13 mouse cellular contexts compared by ENCODE assay signal in genomic region chr14:104210719-104211118, GRCm38 (mm10).
DNase-seq lines count a peak whose midpoint lies in the region; ATAC-seq and TF ChIP-seq lines count a peak whose summit lies in the region.
"Had no signal": no experiment of that assay in that cellular context is flagged by ENCODE, and none has a peak within 500 bp of the region (broad histone marks: within the 10 kb centered on the region; RNA-seq: fewer than 3 reads in every experiment).

No protein-coding gene starts in this region.

- peak; percentile 21 for DNase-seq in gastrocnemius, adult 2 months
- DNase-seq in gastrocnemius, postnatal 4 days (ENCODE audit: low spot score in 2 of 2) = no peak
- DNase-seq in limb, embryonic 11.5 days (ENCODE audit: low spot score) = no peak
- DNase-seq in limb, embryonic 10.5 days (ENCODE audit: low spot score) = no peak
- DNase-seq in brain, adult 2 months (ENCODE audit: low read depth, low spot score) = peak; percentile 12
- no peak for DNase-seq in embryonic facial prominence, embryonic 11.5 days (ENCODE audit: low spot score)
- DNase-seq in heart, adult 18-20 months = no peak
- DNase-seq: gastrocnemius, postnatal 10 days had no signal

- no peaks in the 10 kb centered on the region for H3K4me1 ChIP-seq in limb, embryonic 11.5 days (ENCODE audit: control insufficient read depth, insufficient read depth, low read length)
- peaks cover 8% of the 10 kb centered on the region; the same call in 1 of the 2 replicates for H3K4me1 ChIP-seq in limb, embryonic 10.5 days
- no peaks in the 10 kb centered on the region for H3K4me1 ChIP-seq in embryonic facial prominence, embryonic 11.5 days (ENCODE audit: control insufficient read depth, insufficient read depth, low read length)
- H3K4me1 ChIP-seq: heart, embryonic 13.5 days; megakaryocyte, embryonic 14.5 days had no signal

- no peak overlapping the region for H3K4me2 ChIP-seq in limb, embryonic 11.5 days (ENCODE audit: low read depth, severe bottlenecking)
- H3K4me2 ChIP-seq in embryonic facial prominence, embryonic 11.5 days (ENCODE audit: low read depth, low read length) = no peak overlapping the region
- H3K4me2 ChIP-seq: heart, embryonic 13.5 days; hindbrain, embryonic 14.5 days; liver, embryonic 11.5 days had no signal

- peak; percentile 68 for ATAC-seq in limb, embryonic 11.5 days (ENCODE audit: insufficient number of reproducible peaks, low FRiP score, low TSS enrichment, low read depth)
- peak; percentile 80; the same call in 1 of the 2 replicates for ATAC-seq in embryonic facial prominence, embryonic 11.5 days (replicated peaks; ENCODE audit: insufficient number of reproducible peaks, low FRiP score, low TSS enrichment, low read depth)
- no peak for ATAC-seq in monocyte, adult 5-6 weeks (replicated peaks; ENCODE audit: insufficient number of reproducible peaks, low FRiP score, low TSS enrichment, poor library complexity, severe bottlenecking)

- no peak overlapping the region for H3K27ac ChIP-seq in gastrocnemius, adult 2 months
- no peak overlapping the region for H3K27ac ChIP-seq in limb, embryonic 11.5 days (replicated peaks; ENCODE audit: low read depth, low read length)
- no peak overlapping the region for H3K27ac ChIP-seq in limb, embryonic 10.5 days
- no peak overlapping the region for H3K27ac ChIP-seq in embryonic facial prominence, embryonic 11.5 days (replicated peaks; ENCODE audit: low read depth, low read length)
- H3K27ac ChIP-seq: heart, embryonic 13.5 days; hindbrain, embryonic 14.5 days had no signal

- H3K9ac ChIP-seq in limb, embryonic 11.5 days (ENCODE audit: low read length) = no peak overlapping the region
- H3K9ac ChIP-seq in embryonic facial prominence, embryonic 11.5 days (replicated peaks; ENCODE audit: low read length) = no peak overlapping the region
- H3K9ac ChIP-seq: heart, embryonic 13.5 days; hindbrain, embryonic 14.5 days had no signal

- no peaks in the 10 kb centered on the region for H3K9me3 ChIP-seq in limb, embryonic 11.5 days (ENCODE audit: control insufficient read depth, low read length)
- no peaks in the 10 kb centered on the region for H3K9me3 ChIP-seq in limb, embryonic 10.5 days (replicated peaks)
- H3K9me3 ChIP-seq in embryonic facial prominence, embryonic 11.5 days (replicated peaks; ENCODE audit: control insufficient read depth, low read length) = no peaks in the 10 kb centered on the region
- H3K9me3 ChIP-seq: heart, embryonic 13.5 days had no signal

- H3K36me3 ChIP-seq in limb, embryonic 11.5 days (ENCODE audit: control insufficient read depth, insufficient read depth, low read length) = no peaks in the 10 kb centered on the region
- no peaks in the 10 kb centered on the region for H3K36me3 ChIP-seq in limb, embryonic 10.5 days
- H3K36me3 ChIP-seq in embryonic facial prominence, embryonic 11.5 days (replicated peaks; ENCODE audit: control insufficient read depth, insufficient read depth, low read depth, low read length) = no peaks in the 10 kb centered on the region
- H3K36me3 ChIP-seq: heart, embryonic 13.5 days had no signal

- H3K4me3 ChIP-seq in gastrocnemius, adult 2 months = no peak overlapping the region
- no peak overlapping the region for H3K4me3 ChIP-seq in limb, embryonic 11.5 days (ENCODE audit: low read depth, low read length)
- no peak overlapping the region for H3K4me3 ChIP-seq in limb, embryonic 10.5 days
- no peak overlapping the region for H3K4me3 ChIP-seq in embryonic facial prominence, embryonic 11.5 days (ENCODE audit: low read depth, low read length)
- H3K4me3 ChIP-seq: heart, embryonic 13.5 days; megakaryocyte, embryonic 14.5 days had no signal

- WGBS in limb, embryonic 11.5 days = 72% methylated on average over 3 of the region's 3 CpGs
- WGBS in limb, embryonic 10.5 days = 67% methylated on average over 3 of the region's 3 CpGs
- 49% methylated on average over 3 of the region's 3 CpGs for WGBS in embryonic facial prominence, embryonic 11.5 days

- no peak for TF ChIP-seq CTCF in gastrocnemius, adult 2 months (IDR thresholded peaks at IDR 0.05)

- no peaks in the 10 kb centered on the region for H3K27me3 ChIP-seq in limb, embryonic 11.5 days (ENCODE audit: control insufficient read depth, insufficient read depth, low read length)
- H3K27me3 ChIP-seq in limb, embryonic 10.5 days (ENCODE audit: low read depth, poor library complexity, severe bottlenecking) = no peaks in the 10 kb centered on the region
- no peaks in the 10 kb centered on the region for H3K27me3 ChIP-seq in embryonic facial prominence, embryonic 11.5 days (ENCODE audit: control insufficient read depth, insufficient read depth, low read length)
- H3K27me3 ChIP-seq: heart, embryonic 13.5 days; megakaryocyte, embryonic 14.5 days had no signal

- intact Hi-C loops in gastrocnemius, adult 2 months (cut with DNase I) = no loop called here

Comparison
In these comparisons a context has a peak if more than half of its experiments do, and no peak if none do; other contexts are left out.
1. DNase-seq: peak in gastrocnemius, adult 2 months (single experiment) and brain, adult 2 months (single experiment); none in gastrocnemius, postnatal 4 days (0 of 2), limb, embryonic 11.5 days (single experiment), limb, embryonic 10.5 days (single experiment), embryonic facial prominence, embryonic 11.5 days (single experiment) and heart, adult 18-20 months (0 of 2).